Mouse (Mus musculus): ENCODE data around the gene Sart3. TPM values are rescaled to one million over a fixed set of nuclear protein-coding genes. Genes with fewer than 3 reads are reported as not detected.
A peak's percentile ranks its signal among the peaks of the same experiment; 100 is the strongest.

Gene Sart3
- polyA plus RNA-seq, 1 experiment: 44.1 TPM

- no peak for DNase-seq (ENCODE audit: extremely low spot score in 1 of 2, low spot score in 1 of 2)
These were observed 43.6 kb downstream of the Sart3 start for GRCm38 (mm10) chr5:113728691-113729090.

- no peak for DNase-seq (ENCODE audit: extremely low spot score in 1 of 2, low spot score in 1 of 2)
These were observed 44.3 kb downstream of the Sart3 start for GRCm38 (mm10) chr5:113728011-113728410.

- no peak for DNase-seq (ENCODE audit: extremely low spot score in 1 of 2, low spot score in 1 of 2)
These were observed 45.1 kb downstream of the Sart3 start for GRCm38 (mm10) chr5:113727238-113727637.

GRCm38 (mm10) chr5:113726618-113727017 is 45.7 kb downstream of the Sart3 start:
- DNase-seq (ENCODE audit: extremely low spot score in 1 of 2, low spot score in 1 of 2): no peak

- no peak for DNase-seq (ENCODE audit: extremely low spot score in 1 of 2, low spot score in 1 of 2)
These were observed 46.9 kb downstream of the Sart3 start for GRCm38 (mm10) chr5:113725417-113725816.

GRCm38 (mm10) chr5:113724446-113724845 is 47.9 kb downstream of the Sart3 start, which contains the start of gene 1700069L16Rik:
Gene 1700069L16Rik (minus strand): TSS chr5:113724772.
- peak in 1 of 2 experiments; percentile 96 for DNase-seq (ENCODE audit: extremely low spot score in 1 of 2, low spot score in 1 of 2)

- no peak for DNase-seq (ENCODE audit: extremely low spot score in 1 of 2, low spot score in 1 of 2)
These were observed 48.6 kb downstream of the Sart3 start for GRCm38 (mm10) chr5:113723567-113724237.

- no peak for DNase-seq (ENCODE audit: extremely low spot score in 1 of 2, low spot score in 1 of 2)
These were observed 49.9 kb downstream of the Sart3 start for GRCm38 (mm10) chr5:113722224-113723013.

GRCm38 (mm10) chr5:113719221-113719661 is 53.1 kb downstream of the Sart3 start:
- no peak for DNase-seq (ENCODE audit: extremely low spot score in 1 of 2, low spot score in 1 of 2)

- peak; percentile 58 to 82 for DNase-seq (ENCODE audit: extremely low spot score in 1 of 2, low spot score in 1 of 2)
These were observed 55.5 kb downstream of the Sart3 start for GRCm38 (mm10) chr5:113716581-113717388.

- no peak for DNase-seq (ENCODE audit: extremely low spot score in 1 of 2, low spot score in 1 of 2)
These were observed 59.4 kb downstream of the Sart3 start for GRCm38 (mm10) chr5:113712861-113713260.

GRCm38 (mm10) chr5:113703803-113704585 is 68.3 kb downstream of the Sart3 start:
- no peak for DNase-seq (ENCODE audit: extremely low spot score in 1 of 2, low spot score in 1 of 2)

- no peak for DNase-seq (ENCODE audit: extremely low spot score in 1 of 2, low spot score in 1 of 2)
These were observed 71.8 kb downstream of the Sart3 start for GRCm38 (mm10) chr5:113700388-113701023.

- no peak for DNase-seq (ENCODE audit: extremely low spot score in 1 of 2, low spot score in 1 of 2)
These were observed 77.9 kb downstream of the Sart3 start for GRCm38 (mm10) chr5:113694415-113694814.

GRCm38 (mm10) chr5:113694000-113694399 is 78.3 kb downstream of the Sart3 start:
- no peak for DNase-seq (ENCODE audit: extremely low spot score in 1 of 2, low spot score in 1 of 2)

GRCm38 (mm10) chr5:113693196-113693755 is 79.0 kb downstream of the Sart3 start:
- DNase-seq (ENCODE audit: extremely low spot score in 1 of 2, low spot score in 1 of 2): no peak

Data from frontal cortex, adult 2 months (tissue).